Mouse (Mus musculus): ENCODE measurements at regions not wholly inside any gene's neighbourhood (a gene's known extent, or its start where the extent isn't known, plus 50 kb on each side); places are given as distances from the start of the nearest gene placed in this dataset.

- H3K27ac ChIP-seq: no peak overlapping the region
- no peaks in the 10 kb centered on the region for H3K9me3 ChIP-seq (replicated peaks)
- ATAC-seq: no peak
- 70% methylated on average over 7 of the region's 7 CpGs for WGBS (ENCODE audit: insufficient replicate concordance)
- H3K4me3 ChIP-seq: no peak overlapping the region
- H3K27me3 ChIP-seq (replicated peaks): no peaks in the 10 kb centered on the region
- no peaks in the 10 kb centered on the region for H3K36me3 ChIP-seq
- H3K9ac ChIP-seq: no peak overlapping the region
- no peaks in the 10 kb centered on the region for H3K4me1 ChIP-seq
- H3K4me2 ChIP-seq: no peak overlapping the region
These were observed 111.4 kb downstream of the Alg10b start for GRCm38 (mm10) chr15:90335506-90335905.

GRCm38 (mm10) chr15:90340089-90340488 lies 116.0 kb downstream of the Alg10b start:
- 63% methylated on average over 1 of the region's 1 CpGs for WGBS (ENCODE audit: insufficient replicate concordance)
- no peak for ATAC-seq

GRCm38 (mm10) chr15:90341261-90341660 lies 117.2 kb downstream of the Alg10b start:
- no peak overlapping the region for H3K4me3 ChIP-seq
- H3K36me3 ChIP-seq: no peaks in the 10 kb centered on the region
- ATAC-seq: no peak
- no peaks in the 10 kb centered on the region for H3K27me3 ChIP-seq (replicated peaks)
- H3K4me2 ChIP-seq: no peak overlapping the region
- H3K9ac ChIP-seq: no peak overlapping the region
- H3K4me1 ChIP-seq: no peaks in the 10 kb centered on the region
- no peaks in the 10 kb centered on the region for H3K9me3 ChIP-seq (replicated peaks)
- no peak overlapping the region for H3K27ac ChIP-seq
- 57% methylated on average over 2 of the region's 2 CpGs for WGBS (ENCODE audit: insufficient replicate concordance)

More at GRCm38 (mm10) chr15:90340089-90340488, 116.0 kb downstream of the Alg10b start:
- H3K4me2 ChIP-seq: no peak overlapping the region
- H3K27me3 ChIP-seq (replicated peaks): no peaks in the 10 kb centered on the region
- no peak overlapping the region for H3K9ac ChIP-seq
- H3K4me3 ChIP-seq: no peak overlapping the region
- H3K36me3 ChIP-seq: no peaks in the 10 kb centered on the region
- no peaks in the 10 kb centered on the region for H3K4me1 ChIP-seq
- no peak overlapping the region for H3K27ac ChIP-seq
- no peaks in the 10 kb centered on the region for H3K9me3 ChIP-seq (replicated peaks)

GRCm38 (mm10) chr15:90343771-90344170 lies 119.7 kb downstream of the Alg10b start:
- Histone ChIP-seq H3K27ac (no peak overlapping the region), H3K9me3 (replicated peaks) (no peaks in the 10 kb centered on the region), H3K4me1 (no peaks in the 10 kb centered on the region), H3K27me3 (replicated peaks) (no peaks in the 10 kb centered on the region), H3K9ac (no peak overlapping the region), H3K4me2 (no peak overlapping the region), H3K4me3 (no peak overlapping the region), H3K36me3 (no peaks in the 10 kb centered on the region)
- ATAC-seq: no peak
- WGBS (ENCODE audit: insufficient replicate concordance): 32% methylated on average over 1 of the region's 1 CpGs

GRCm38 (mm10) chr15:90344956-90345355 lies 120.8 kb downstream of the Alg10b start:
- Histone ChIP-seq H3K4me3 (no peak overlapping the region), H3K4me1 (no peaks in the 10 kb centered on the region), H3K9ac (no peak overlapping the region), H3K36me3 (no peaks in the 10 kb centered on the region), H3K27ac (no peak overlapping the region), H3K9me3 (replicated peaks) (0 out of 2 replicates have a peak, but pooled peaks cover 3% of the 10 kb centered on the region), H3K4me2 (no peak overlapping the region), H3K27me3 (replicated peaks) (no peaks in the 10 kb centered on the region)
- ATAC-seq: no peak
- WGBS (ENCODE audit: insufficient replicate concordance): 53% methylated on average over 4 of the region's 4 CpGs

- ATAC-seq: no peak
- WGBS (ENCODE audit: insufficient replicate concordance): 50% methylated on average over 9 of the region's 9 CpGs
These were observed 122.1 kb downstream of the Alg10b start for GRCm38 (mm10) chr15:90346162-90346561.

GRCm38 (mm10) chr15:90346757-90347156 lies 122.6 kb downstream of the Alg10b start:
- 57% methylated on average over 9 of the region's 9 CpGs for WGBS (ENCODE audit: insufficient replicate concordance)

More at GRCm38 (mm10) chr15:90346162-90346561, 122.1 kb downstream of the Alg10b start:
- no peak overlapping the region for H3K4me3 ChIP-seq
- H3K27ac ChIP-seq: no peak overlapping the region
- H3K4me1 ChIP-seq: no peaks in the 10 kb centered on the region
- H3K9me3 ChIP-seq (replicated peaks): 0 out of 2 replicates have a peak, but pooled peaks cover 3% of the 10 kb centered on the region
- 0 out of 2 replicates have a peak overlapping the region, but pooled peaks have one; percentile 10 for H3K4me2 ChIP-seq
- no peak overlapping the region for H3K9ac ChIP-seq
- H3K36me3 ChIP-seq: no peaks in the 10 kb centered on the region
- H3K27me3 ChIP-seq (replicated peaks): no peaks in the 10 kb centered on the region

GRCm38 (mm10) chr15:90351898-90352297 lies 127.8 kb downstream of the Alg10b start:
- H3K27ac ChIP-seq: no peak overlapping the region
- no peaks in the 10 kb centered on the region for H3K36me3 ChIP-seq
- 0 out of 2 replicates have a peak, but pooled peaks cover 3% of the 10 kb centered on the region for H3K9me3 ChIP-seq (replicated peaks)
- H3K4me2 ChIP-seq: no peak overlapping the region
- H3K9ac ChIP-seq: no peak overlapping the region
- H3K4me1 ChIP-seq: no peaks in the 10 kb centered on the region
- H3K4me3 ChIP-seq: no peak overlapping the region
- 57% methylated on average over 3 of the region's 3 CpGs for WGBS (ENCODE audit: insufficient replicate concordance)
- no peak for ATAC-seq
- no peaks in the 10 kb centered on the region for H3K27me3 ChIP-seq (replicated peaks)

More at GRCm38 (mm10) chr15:90346757-90347156, 122.6 kb downstream of the Alg10b start:
- no peak overlapping the region for H3K27ac ChIP-seq
- no peaks in the 10 kb centered on the region for H3K4me1 ChIP-seq
- H3K27me3 ChIP-seq (replicated peaks): no peaks in the 10 kb centered on the region
- no peak overlapping the region for H3K9ac ChIP-seq
- H3K4me3 ChIP-seq: no peak overlapping the region
- H3K9me3 ChIP-seq (replicated peaks): 0 out of 2 replicates have a peak, but pooled peaks cover 3% of the 10 kb centered on the region
- H3K4me2 ChIP-seq: no peak overlapping the region
- no peak for ATAC-seq
- H3K36me3 ChIP-seq: no peaks in the 10 kb centered on the region

GRCm38 (mm10) chr15:90365656-90366055 lies 141.5 kb downstream of the Alg10b start:
- Histone ChIP-seq H3K27ac (no peak overlapping the region), H3K27me3 (replicated peaks) (no peaks in the 10 kb centered on the region), H3K36me3 (no peaks in the 10 kb centered on the region), H3K4me2 (no peak overlapping the region), H3K4me1 (no peaks in the 10 kb centered on the region), H3K9me3 (replicated peaks) (no peaks in the 10 kb centered on the region), H3K4me3 (no peak overlapping the region), H3K9ac (no peak overlapping the region)
- ATAC-seq: no peak

GRCm38 (mm10) chr15:90377959-90378358 lies 153.8 kb downstream of the Alg10b start:
- Histone ChIP-seq H3K4me3 (no peak overlapping the region), H3K27ac (no peak overlapping the region), H3K36me3 (no peaks in the 10 kb centered on the region), H3K27me3 (replicated peaks) (no peaks in the 10 kb centered on the region), H3K9me3 (replicated peaks) (no peaks in the 10 kb centered on the region), H3K9ac (no peak overlapping the region), H3K4me2 (no peak overlapping the region), H3K4me1 (no peaks in the 10 kb centered on the region)
- ATAC-seq: no peak
- WGBS (ENCODE audit: insufficient replicate concordance): 64% methylated on average over 2 of the region's 2 CpGs

- H3K27ac ChIP-seq: no peak overlapping the region
- H3K27me3 ChIP-seq (replicated peaks): no peaks in the 10 kb centered on the region
- no peak overlapping the region for H3K4me3 ChIP-seq
- no peaks in the 10 kb centered on the region for H3K4me1 ChIP-seq
- H3K36me3 ChIP-seq: no peaks in the 10 kb centered on the region
- no peaks in the 10 kb centered on the region for H3K9me3 ChIP-seq (replicated peaks)
- H3K9ac ChIP-seq: no peak overlapping the region
- no peak overlapping the region for H3K4me2 ChIP-seq
- ATAC-seq: no peak
- 63% methylated on average over 3 of the region's 3 CpGs for WGBS (ENCODE audit: insufficient replicate concordance)
These were observed 172.8 kb downstream of the Alg10b start for GRCm38 (mm10) chr15:90396961-90397360.

GRCm38 (mm10) chr15:90397691-90398377 lies 173.7 kb downstream of the Alg10b start:
- Histone ChIP-seq H3K9me3 (replicated peaks) (no peaks in the 10 kb centered on the region), H3K9ac (no peak overlapping the region), H3K4me2 (no peak overlapping the region), H3K27me3 (replicated peaks) (no peaks in the 10 kb centered on the region), H3K36me3 (no peaks in the 10 kb centered on the region), H3K4me1 (no peaks in the 10 kb centered on the region), H3K27ac (no peak overlapping the region), H3K4me3 (no peak overlapping the region)
- WGBS (ENCODE audit: insufficient replicate concordance): 76% methylated on average over 2 of the region's 2 CpGs
- ATAC-seq: no peak
